Mouse (Mus musculus) heart, postnatal 0 days (tissue): Measurements from ENCODE around the gene Magt1. TPM values are rescaled to one million over a fixed set of nuclear protein-coding genes. Genes with fewer than 3 reads are reported as not detected.
"Not testable (repeated sequence)": the region's sequence is repeated elsewhere in the genome, so short reads cannot be mapped to it uniquely, and the experiment has no call there.

Experiments used
- ATAC-seq: fragments of 200-750 bp; cut with Nextera tagmentation; 2 replicates; pipeline ENCODE4 v1.8.0; 2017; ENCODE audit warnings: low read depth, moderate number of reproducible peaks, moderate library complexity; ENCODE audit not compliant: insufficient read depth
- DNase-seq: peaks from one replicate; pipeline ENCODE4 v3.0.0-alpha.2; 2016; ENCODE audit warnings: low spot score
- H3K27ac ChIP-seq: fragments of 300-500 bp; sonication (generic); 2 replicates; pipeline ENCODE4 v1.5.1; 2014; ENCODE audit warnings: low read depth, mild to moderate bottlenecking
- H3K27me3 ChIP-seq: fragments of 300-500 bp; sonication (generic); 2 replicates; pipeline ENCODE4 v1.6.1; 2014; ENCODE audit warnings: low read length, mixed read lengths; ENCODE audit not compliant: control insufficient read depth, insufficient read depth
- H3K36me3 ChIP-seq: fragments of 300-500 bp; sonication (generic); replicated peaks from 2 replicates; pipeline ENCODE4 v1.6.1; 2014; ENCODE audit warnings: low read length, mixed read lengths; ENCODE audit not compliant: control insufficient read depth, insufficient read depth
- H3K4me1 ChIP-seq: fragments of 300-500 bp; sonication (generic); 2 replicates; pipeline ENCODE4 v1.6.1; 2014; ENCODE audit warnings: antibody characterized with exemption; ENCODE audit not compliant: control insufficient read depth, insufficient read depth
- H3K4me2 ChIP-seq: fragments of 300-500 bp; sonication (generic); 2 replicates; pipeline ENCODE4 v1.6.1; 2014; ENCODE audit warnings: low read depth, mild to moderate bottlenecking, low read length, moderate library complexity
- H3K4me3 ChIP-seq: fragments of 300-500 bp; sonication (generic); 2 replicates; pipeline ENCODE4 v1.5.1; 2014; ENCODE audit warnings: low read depth, low read length
- H3K9ac ChIP-seq: fragments of 300-500 bp; sonication (generic); replicated peaks from 2 replicates; pipeline ENCODE4 v1.6.1; 2014; ENCODE audit warnings: low read depth, low read length, mixed read lengths
- H3K9me3 ChIP-seq: fragments of 300-500 bp; sonication (generic); replicated peaks from 2 replicates; pipeline ENCODE4 v1.6.1; 2016; ENCODE audit warnings: low read length; ENCODE audit not compliant: control insufficient read depth
- CTCF ChIP-seq: IDR thresholded peaks from 2 replicates; pipeline ENCODE4 v1.5.1; 2016; ENCODE audit warnings: antibody characterized with exemption, control low read depth, low read depth
- EP300 ChIP-seq: IDR thresholded peaks from 2 replicates; pipeline ENCODE4 v1.6.1; 2016; ENCODE audit warnings: antibody characterized with exemption, low read depth
- WGBS: fragments of 180-500 bp; shearing (Covaris S2); extraction: QIAGEN DNeasy Blood & Tissue Kit; methylation state at CpG from one replicate; pipeline ENCODE4 v1.1.7; 2014; 5-methylcytosine and 5-hydroxymethylcytosine counted together
- polyA plus RNA-seq: library from polyadenylated mRNA; unstranded; fragments of >200 nt; fragmentation: Nextera tagmentation; extraction: Ambion mirVana; gene quantifications from 2 replicates; pipeline ENCODE4 v1.2.1, GENCODE M21; 2015
- total RNA-seq: library from RNA; depleted of rRNA; stranded (reverse); fragments of >200 nt; gene quantifications from 2 replicates; pipeline ENCODE4 v1.2.3, GENCODE M21; 2014; ENCODE audit warnings: low replicate concordance

The Magt1 gene
- total and polyA plus RNA-seq, 2 experiments from 2014 or later = 24.2 to 39.5 TPM

GRCm38 (mm10) chrX:105928861-105929477 is 82.7 kb downstream of the Magt1 start, which contains the start of gene Atrx:
TSS of gene Atrx (minus strand) at chrX:105929403.
- Histone ChIP-seq H3K9me3 (no peaks in the 10 kb centered on the region), H3K4me2 (peak within 1 kb of the TSS; percentile 55)
- WGBS = 20% methylated on average over 42 of the region's 42 CpGs

GRCm38 (mm10) chrX:105927941-105928860 is 83.5 kb downstream of the Magt1 start:
- Histone ChIP-seq H3K9ac (peak overlapping the region; percentile 84), H3K27ac (peak overlapping the region; percentile 89), H3K27me3 (no peaks in the 10 kb centered on the region), H3K36me3 (no peaks in the 10 kb centered on the region), H3K4me2 (peak overlapping the region; percentile 55), H3K4me1 (peaks cover 6% of the 10 kb centered on the region; the same call in 1 of the 2 replicates), H3K4me3 (peak overlapping the region; percentile 73), H3K9me3 (no peaks in the 10 kb centered on the region)
- 20% methylated on average over 41 of the region's 69 CpGs for WGBS
- ATAC-seq (peak; percentile 35), DNase-seq (no peak)
- TF ChIP-seq CTCF = no peak

More at GRCm38 (mm10) chrX:105928861-105929477, 82.7 kb downstream of the Magt1 start, which contains the start of gene Atrx:
- ATAC-seq (peak; percentile 91), DNase-seq (peak; percentile 86)
- H3K9ac ChIP-seq = peak within 1 kb of the TSS; percentile 84
- peak within 1 kb of the TSS; percentile 89 for H3K27ac ChIP-seq
- peaks cover 6% of the 10 kb centered on the region; the same call in 1 of the 2 replicates for H3K4me1 ChIP-seq
- TF ChIP-seq CTCF = no peak
- TF ChIP-seq EP300 = no peak
- H3K4me3 ChIP-seq = peak within 1 kb of the TSS; percentile 73
- H3K36me3 ChIP-seq = no peaks in the 10 kb centered on the region
- no peaks in the 10 kb centered on the region for H3K27me3 ChIP-seq

- Histone ChIP-seq H3K4me2 (peak overlapping the region; percentile 40), H3K9me3 (no peaks in the 10 kb centered on the region), H3K27ac (peak overlapping the region; percentile 30), H3K4me3 (no peak overlapping the region), H3K36me3 (no peaks in the 10 kb centered on the region), H3K27me3 (no peaks in the 10 kb centered on the region), H3K4me1 (peaks cover 6% of the 10 kb centered on the region; the same call in 1 of the 2 replicates), H3K9ac (no peak overlapping the region)
- TF ChIP-seq EP300 (no peak), CTCF (no peak)
- 38% methylated on average over 12 of the region's 12 CpGs for WGBS
- no peak for ATAC-seq
- DNase-seq = no peak
Observed at GRCm38 (mm10) chrX:105926121-105926735, 85.5 kb downstream of the Magt1 start.

GRCm38 (mm10) chrX:105924326-105925070 is 87.2 kb downstream of the Magt1 start:
- no peak overlapping the region for H3K27ac ChIP-seq
- H3K4me1 ChIP-seq = peaks cover 6% of the 10 kb centered on the region; the same call in 1 of the 2 replicates
- H3K9ac ChIP-seq = no peak overlapping the region
- H3K4me3 ChIP-seq = no peak overlapping the region
- no peaks in the 10 kb centered on the region for H3K9me3 ChIP-seq
- TF ChIP-seq EP300 (no peak), CTCF (no peak)
- H3K4me2 ChIP-seq = no peak overlapping the region
- ATAC-seq (no peak), DNase-seq (no peak)
- 84% methylated on average over 5 of the region's 5 CpGs for WGBS
- H3K36me3 ChIP-seq = no peaks in the 10 kb centered on the region
- no peaks in the 10 kb centered on the region for H3K27me3 ChIP-seq

- Histone ChIP-seq H3K4me2 (no peak overlapping the region), H3K4me3 (no peak overlapping the region), H3K27ac (no peak overlapping the region), H3K9me3 (no peaks in the 10 kb centered on the region), H3K36me3 (no peaks in the 10 kb centered on the region), H3K4me1 (peaks cover 6% of the 10 kb centered on the region; the same call in 1 of the 2 replicates), H3K9ac (no peak overlapping the region), H3K27me3 (no peaks in the 10 kb centered on the region)
- ATAC-seq = no peak
- no CpG with 5 or more reads among the region's 1 CpGs for WGBS
- no peak for DNase-seq
- TF ChIP-seq EP300 = no peak
- no peak for TF ChIP-seq CTCF
Observed at GRCm38 (mm10) chrX:105923896-105924295, 87.8 kb downstream of the Magt1 start.

- not testable (repeated sequence) for DNase-seq, H3K4me1 ChIP-seq, H3K27ac ChIP-seq, H3K36me3 ChIP-seq, ATAC-seq, H3K9me3 ChIP-seq, H3K9ac ChIP-seq, H3K4me3 ChIP-seq, H3K4me2 ChIP-seq, H3K27me3 ChIP-seq
- 78% methylated on average over 7 of the region's 7 CpGs for WGBS
Observed at GRCm38 (mm10) chrX:105922986-105923385, 88.7 kb downstream of the Magt1 start.
